Mouse (Mus musculus) bone marrow, adult 2 months (tissue): ENCODE measurements around the gene Pdia2.

Experiments used
- CTCF ChIP-seq: fragments of 200-500 bp; IDR thresholded peaks from 2 replicates; pipeline ENCODE4 v1.5.1; 2011; ENCODE audit warnings: low read length, control low read depth; ENCODE audit not compliant: control insufficient read depth, insufficient read depth
- POLR2A ChIP-seq: fragments of 200-500 bp; IDR thresholded peaks from 2 replicates; pipeline ENCODE4 v1.6.1; 2011; ENCODE audit warnings: low read depth, mild to moderate bottlenecking, control low read depth, low read length, borderline replicate concordance; ENCODE audit not compliant: control insufficient read depth

- TF ChIP-seq CTCF = no peak
- no peak for TF ChIP-seq POLR2A
Observed at GRCm38 (mm10) chr17:26168039-26168438, 30.8 kb downstream of the Pdia2 start.
